Mouse (Mus musculus) bone marrow, adult 2 months (tissue): Measurements from ENCODE around the gene Asb17.

Experiments used
- CTCF ChIP-seq: fragments of 200-500 bp; IDR thresholded peaks from 2 replicates; pipeline ENCODE4 v1.5.1; 2011; ENCODE audit warnings: low read length, control low read depth; ENCODE audit not compliant: control insufficient read depth, insufficient read depth
- POLR2A ChIP-seq: fragments of 200-500 bp; IDR thresholded peaks from 2 replicates; pipeline ENCODE4 v1.6.1; 2011; ENCODE audit warnings: low read depth, mild to moderate bottlenecking, control low read depth, low read length, borderline replicate concordance; ENCODE audit not compliant: control insufficient read depth

GRCm38 (mm10) chr3:153871396-153871795 lies 27.4 kb downstream of the Asb17 start:
- TF ChIP-seq POLR2A: no peak
- no peak for TF ChIP-seq CTCF
